Mouse (Mus musculus) intestine, embryonic 16.5 days (tissue): ENCODE measurements around the gene Serinc4. TPM values are rescaled to one million over a fixed set of nuclear protein-coding genes. Genes with fewer than 3 reads are reported as not detected.
"Not testable (repeated sequence)": the region's sequence is repeated elsewhere in the genome, so short reads cannot be mapped to it uniquely, and the experiment has no call there.

ENCODE experiments used
- ATAC-seq: fragments of 200-750 bp; cut with Nextera tagmentation; 2 replicates; pipeline ENCODE4 v1.8.0; 2017; ENCODE audit warnings: moderate TSS enrichment, moderate library complexity
- H3K27ac ChIP-seq: fragments of 300-500 bp; sonication (generic); 2 replicates; pipeline ENCODE4 v1.5.1; 2014; ENCODE audit warnings: mild to moderate bottlenecking, low read length
- H3K27me3 ChIP-seq: fragments of 300-500 bp; sonication (generic); replicated peaks from 2 replicates; pipeline ENCODE4 v1.6.1; 2014; ENCODE audit warnings: low read length, control low read depth, mixed read lengths; ENCODE audit not compliant: control insufficient read depth, insufficient read depth
- H3K36me3 ChIP-seq: fragments of 300-500 bp; sonication (generic); 2 replicates; pipeline ENCODE4 v1.6.1; 2014; ENCODE audit warnings: low read length, control low read depth; ENCODE audit not compliant: control insufficient read depth, insufficient read depth
- H3K4me1 ChIP-seq: fragments of 300-500 bp; sonication (generic); 2 replicates; pipeline ENCODE4 v1.6.1; 2014; ENCODE audit warnings: low read length, control low read depth, mixed read lengths; ENCODE audit not compliant: control insufficient read depth, insufficient read depth
- H3K4me2 ChIP-seq: fragments of 300-500 bp; sonication (generic); 2 replicates; pipeline ENCODE4 v1.6.1; 2014; ENCODE audit warnings: low read depth, low read length, control low read depth
- H3K4me3 ChIP-seq: fragments of 300-500 bp; sonication (generic); 2 replicates; pipeline ENCODE4 v1.5.1; 2014; ENCODE audit warnings: mild to moderate bottlenecking, low read length
- H3K9ac ChIP-seq: fragments of 300-500 bp; sonication (generic); 2 replicates; pipeline ENCODE4 v1.6.1; 2014; ENCODE audit warnings: low read depth, low read length
- H3K9me3 ChIP-seq: fragments of 300-500 bp; sonication (generic); 2 replicates; pipeline ENCODE4 v1.6.1; 2016; ENCODE audit warnings: low read length, control low read depth; ENCODE audit not compliant: control insufficient read depth
- WGBS: fragments of 180-500 bp; shearing (Covaris S2); extraction: QIAGEN DNeasy Blood & Tissue Kit; methylation state at CpG from one replicate; pipeline ENCODE4 v1.1.7; 2014; 5-methylcytosine and 5-hydroxymethylcytosine counted together
- polyA plus RNA-seq: library from polyadenylated mRNA; unstranded; fragments of >200 nt; fragmentation: Nextera tagmentation; extraction: Ambion mirVana; gene quantifications from 2 replicates; pipeline ENCODE4 v1.2.1, GENCODE M21; 2015

Gene Serinc4
- polyA plus RNA-seq, 1 experiment from 2014 or later: not detected

- ATAC-seq: peak; percentile 97
- not testable (repeated sequence) for H3K27me3 ChIP-seq, H3K4me1 ChIP-seq, H3K9me3 ChIP-seq, H3K36me3 ChIP-seq
- WGBS: 3% methylated on average over 37 of the region's 41 CpGs
- 0 out of 2 replicates have a peak within 1 kb of the TSS, but pooled peaks have one; percentile 33 for H3K27ac ChIP-seq
- peak within 1 kb of the TSS; percentile 63 for H3K4me3 ChIP-seq
- peak within 1 kb of the TSS; percentile 62 for H3K4me2 ChIP-seq
- H3K9ac ChIP-seq: peak within 1 kb of the TSS; percentile 73
Measured at GRCm38 (mm10) chr2:121473301-121474179, 17.0 kb upstream of the Serinc4 start, which contains the start of gene Mfap1b. Mfap1b (minus strand) TSS chr2:121474067.

- not testable (repeated sequence) for H3K4me2 ChIP-seq, H3K27me3 ChIP-seq, H3K4me1 ChIP-seq, H3K4me3 ChIP-seq, H3K36me3 ChIP-seq, H3K9ac ChIP-seq, H3K27ac ChIP-seq, H3K9me3 ChIP-seq, ATAC-seq
- WGBS: 96% methylated on average over 3 of the region's 3 CpGs
Measured at GRCm38 (mm10) chr2:121472783-121473182, 16.2 kb upstream of the Serinc4 start.

- not testable (repeated sequence) for ATAC-seq
- WGBS: 80% methylated on average over 1 of the region's 6 CpGs
Measured at GRCm38 (mm10) chr2:121468982-121469381, 12.4 kb upstream of the Serinc4 start.

GRCm38 (mm10) chr2:121460071-121460470 is 3.5 kb upstream of the Serinc4 start:
- Histone ChIP-seq H3K4me2 (no peak overlapping the region), H3K27me3 (no peaks in the 10 kb centered on the region), H3K9me3 (no peaks in the 10 kb centered on the region), H3K4me3 (no peak overlapping the region), H3K36me3 (0 out of 2 replicates have a peak, but pooled peaks cover 3% of the 10 kb centered on the region), H3K27ac (no peak overlapping the region), H3K9ac (no peak overlapping the region), H3K4me1 (peaks cover 7% of the 10 kb centered on the region)
- 59% methylated on average over 2 of the region's 2 CpGs for WGBS
- ATAC-seq: no peak

More at GRCm38 (mm10) chr2:121468982-121469381, 12.4 kb upstream of the Serinc4 start:
- H3K27ac ChIP-seq, H3K4me2 ChIP-seq, H3K4me3 ChIP-seq, H3K36me3 ChIP-seq, H3K27me3 ChIP-seq, H3K4me1 ChIP-seq, H3K9ac ChIP-seq, H3K9me3 ChIP-seq: not testable (repeated sequence)

- no peak overlapping the region for H3K4me3 ChIP-seq
- H3K27ac ChIP-seq: no peak overlapping the region
- no peaks in the 10 kb centered on the region for H3K27me3 ChIP-seq
- 74% methylated on average over 5 of the region's 5 CpGs for WGBS
- no peaks in the 10 kb centered on the region for H3K9me3 ChIP-seq
- no peak overlapping the region for H3K4me2 ChIP-seq
- peaks cover 19% of the 10 kb centered on the region for H3K4me1 ChIP-seq
- ATAC-seq: no peak
- peaks cover 3% of the 10 kb centered on the region; the same call in 1 of the 2 replicates for H3K36me3 ChIP-seq
- H3K9ac ChIP-seq: no peak overlapping the region
Measured at GRCm38 (mm10) chr2:121455534-121455933, 1.0 kb downstream of the Serinc4 start.

- ATAC-seq: no peak
- Histone ChIP-seq H3K27me3 (no peaks in the 10 kb centered on the region), H3K27ac (no peak overlapping the region), H3K4me1 (peaks cover 24% of the 10 kb centered on the region), H3K36me3 (peaks cover 2% of the 10 kb centered on the region; the same call in 1 of the 2 replicates), H3K4me3 (no peak overlapping the region), H3K9ac (no peak overlapping the region), H3K9me3 (no peaks in the 10 kb centered on the region), H3K4me2 (no peak overlapping the region)
- 86% methylated on average over 6 of the region's 6 CpGs for WGBS
Measured at GRCm38 (mm10) chr2:121453917-121454316, 2.7 kb downstream of the Serinc4 start.

- Histone ChIP-seq H3K9me3 (no peaks in the 10 kb centered on the region), H3K36me3 (no peaks in the 10 kb centered on the region; the same call in 1 of the 2 replicates), H3K27me3 (no peaks in the 10 kb centered on the region), H3K4me3 (no peak within 1 kb of the TSS), H3K4me2 (no peak within 1 kb of the TSS), H3K9ac (no peak within 1 kb of the TSS), H3K27ac (no peak within 1 kb of the TSS), H3K4me1 (peaks cover 23% of the 10 kb centered on the region)
- WGBS: 69% methylated on average over 4 of the region's 4 CpGs
- ATAC-seq: no peak
Measured at GRCm38 (mm10) chr2:121452990-121453389, 3.6 kb downstream of the Serinc4 start, which contains the start of gene Hypk. Hypk (plus strand) TSS chr2:121453290.

- Histone ChIP-seq H3K27me3 (no peaks in the 10 kb centered on the region), H3K9me3 (no peaks in the 10 kb centered on the region), H3K27ac (no peak overlapping the region), H3K4me3 (no peak overlapping the region), H3K4me1 (peaks cover 21% of the 10 kb centered on the region), H3K4me2 (no peak overlapping the region), H3K36me3 (no peaks in the 10 kb centered on the region; the same call in 1 of the 2 replicates), H3K9ac (no peak overlapping the region)
- no peak for ATAC-seq
- 78% methylated on average over 4 of the region's 4 CpGs for WGBS
Measured at GRCm38 (mm10) chr2:121452361-121452760, 4.2 kb downstream of the Serinc4 start.

GRCm38 (mm10) chr2:121450093-121450492 is 6.5 kb downstream of the Serinc4 start:
- H3K9ac ChIP-seq: peak overlapping the region; percentile 100
- peak overlapping the region; percentile 84 for H3K4me2 ChIP-seq
- under 1% methylated on average over 7 of the region's 7 CpGs for WGBS
- peak overlapping the region; percentile 97 for H3K27ac ChIP-seq
- peaks cover 17% of the 10 kb centered on the region for H3K4me1 ChIP-seq
- 0 out of 2 replicates have a peak, but pooled peaks have one; percentile 2 for ATAC-seq
- no peaks in the 10 kb centered on the region for H3K9me3 ChIP-seq
- peak overlapping the region; percentile 99 for H3K4me3 ChIP-seq
- H3K27me3 ChIP-seq: no peaks in the 10 kb centered on the region
- H3K36me3 ChIP-seq: no peaks in the 10 kb centered on the region; the same call in 1 of the 2 replicates
